Mouse (Mus musculus): ENCODE results near the gene Ctcf. TPM values are rescaled to one million over a fixed set of nuclear protein-coding genes. Genes with fewer than 3 reads are reported as not detected.
A peak's percentile ranks its signal among the peaks of the same experiment; 100 is the strongest.

Gene Ctcf
- polyA plus RNA-seq, 1 experiment from 2014 or later: 96.4 TPM

DNA sequence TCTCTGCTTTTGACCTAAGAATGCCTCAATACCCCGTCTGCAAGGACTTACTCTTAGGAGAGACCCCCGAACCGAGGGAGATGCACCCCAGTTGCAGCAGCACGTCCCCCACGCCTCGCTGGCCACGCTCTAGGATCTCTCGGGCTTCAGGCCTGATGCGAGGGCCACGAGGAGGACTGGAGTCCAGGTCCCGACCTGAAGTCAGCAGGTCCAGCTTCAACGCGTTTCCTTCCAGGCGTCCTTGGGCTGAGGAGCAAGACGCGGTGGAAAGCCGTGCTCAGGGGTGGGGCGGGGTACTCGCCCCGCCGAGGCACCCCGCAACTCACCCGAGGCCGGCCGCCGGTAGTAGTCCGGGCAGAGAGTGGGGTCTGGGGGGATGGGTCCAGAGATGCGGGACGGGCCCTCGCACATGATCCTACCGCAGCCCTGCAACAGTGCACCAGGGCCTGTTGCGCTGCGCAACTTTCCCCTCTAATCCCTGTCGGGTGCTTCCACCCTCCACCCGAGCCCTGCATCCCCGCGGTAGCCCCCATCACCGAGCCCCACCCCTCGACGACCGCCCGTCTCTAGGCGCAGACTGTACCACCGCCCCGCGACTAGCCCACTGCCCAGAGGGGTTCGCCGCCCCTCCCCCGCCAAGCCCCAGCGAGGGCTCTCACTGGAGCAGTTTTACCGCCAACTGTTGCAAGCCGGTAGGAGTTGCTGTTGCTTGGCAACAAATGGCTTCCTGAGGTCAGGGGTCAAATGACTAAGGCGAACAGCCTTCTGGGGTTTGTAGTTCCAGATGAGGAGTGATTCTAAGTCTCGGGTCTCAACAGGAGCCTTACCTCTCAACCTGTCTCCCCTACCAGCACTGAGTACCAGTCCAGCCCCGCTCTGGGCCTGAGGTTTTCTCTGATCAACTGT is 71.4 kb downstream of the Ctcf start, which contains the start of the genes 4933405L10Rik and Enkd1:
4933405L10Rik (plus strand) TSS at position 158 of the 906 bp plus-strand sequence.
Enkd1 (minus strand) TSS at position 713 of the 906 bp plus-strand sequence.
- no peaks in the 10 kb centered on the region for H3K9me3 ChIP-seq
- H3K27ac ChIP-seq: no peak within 1 kb of the TSS
- peaks cover 9% of the 10 kb centered on the region; the same call in 1 of the 2 replicates for H3K4me1 ChIP-seq (replicated peaks)
- peak within 1 kb of the TSS; percentile 98 for H3K4me2 ChIP-seq (replicated peaks)
- peak within 1 kb of the TSS; percentile 57 for H3K9ac ChIP-seq
- WGBS: under 1% methylated on average over 55 of the region's 55 CpGs
- H3K4me3 ChIP-seq (replicated peaks): peak within 1 kb of the TSS; percentile 78
- peaks cover 10% of the 10 kb centered on the region; the same call in 1 of the 2 replicates for H3K36me3 ChIP-seq
- no peaks in the 10 kb centered on the region for H3K27me3 ChIP-seq (replicated peaks)
- peak; percentile 84 for ATAC-seq

DNA sequence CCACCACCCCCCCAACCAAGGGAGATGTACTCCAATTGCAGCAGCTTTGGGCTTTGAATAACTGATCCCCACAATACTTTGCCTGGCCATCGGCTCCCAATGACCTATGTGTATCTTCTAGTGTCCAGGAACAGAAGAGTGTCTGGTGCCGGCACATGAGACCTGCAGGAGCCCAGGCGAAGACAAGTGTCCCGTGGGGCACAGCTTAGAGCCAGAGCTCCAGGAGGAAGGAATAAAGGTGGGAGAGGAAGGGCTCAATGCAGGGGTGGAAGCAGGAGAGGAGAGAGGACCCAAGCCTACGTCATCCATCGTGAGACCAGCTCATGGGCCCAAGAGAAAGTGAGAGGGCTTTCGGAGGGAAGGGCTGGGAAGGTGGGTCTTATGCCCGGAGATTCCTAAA is 72.3 kb downstream of the Ctcf start:
- Histone ChIP-seq H3K9me3 (no peaks in the 10 kb centered on the region), H3K4me1 (replicated peaks) (peaks cover 9% of the 10 kb centered on the region; the same call in 1 of the 2 replicates), H3K9ac (no peak overlapping the region), H3K4me3 (replicated peaks) (no peak overlapping the region), H3K36me3 (peaks cover 7% of the 10 kb centered on the region; the same call in 1 of the 2 replicates), H3K27me3 (replicated peaks) (no peaks in the 10 kb centered on the region), H3K27ac (no peak overlapping the region), H3K4me2 (replicated peaks) (no peak overlapping the region)
- 92% methylated on average over 8 of the region's 8 CpGs for WGBS
- no peak for ATAC-seq

DNA sequence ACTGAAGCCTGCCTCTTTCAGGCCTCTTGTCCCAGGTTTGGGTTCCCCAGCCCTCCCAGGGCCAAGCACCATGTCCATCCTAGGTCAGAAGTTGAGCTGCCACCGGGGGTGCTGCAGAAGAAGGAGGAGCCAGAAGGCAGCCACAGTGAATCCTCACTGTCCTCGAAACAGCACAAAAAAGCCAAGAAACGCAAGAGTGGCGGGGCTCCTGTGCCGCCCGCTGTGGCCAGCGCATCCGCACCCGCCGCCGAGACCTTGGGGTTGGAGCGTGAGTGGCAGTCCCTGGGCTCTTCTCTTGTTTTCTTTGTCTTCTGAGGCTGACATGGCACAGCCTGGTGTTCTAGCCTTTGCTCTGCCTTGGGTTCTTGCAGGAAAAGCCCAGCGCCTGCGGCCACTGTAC is 72.9 kb downstream of the Ctcf start:
- no peaks in the 10 kb centered on the region for H3K27me3 ChIP-seq (replicated peaks)
- WGBS: 73% methylated on average over 14 of the region's 14 CpGs
- H3K4me2 ChIP-seq (replicated peaks): no peak overlapping the region
- ATAC-seq: no peak
- H3K27ac ChIP-seq: no peak overlapping the region
- no peak overlapping the region for H3K9ac ChIP-seq
- no peak overlapping the region for H3K4me3 ChIP-seq (replicated peaks)
- H3K36me3 ChIP-seq: 0 out of 2 replicates have a peak, but pooled peaks cover 2% of the 10 kb centered on the region
- H3K9me3 ChIP-seq: no peaks in the 10 kb centered on the region
- H3K4me1 ChIP-seq (replicated peaks): peaks cover 9% of the 10 kb centered on the region; the same call in 1 of the 2 replicates

- H3K27me3 ChIP-seq (replicated peaks): no peaks in the 10 kb centered on the region
- H3K27ac ChIP-seq: no peak overlapping the region
- H3K4me2 ChIP-seq (replicated peaks): no peak overlapping the region
- H3K4me3 ChIP-seq (replicated peaks): no peak overlapping the region
- no peaks in the 10 kb centered on the region for H3K9me3 ChIP-seq
- H3K4me1 ChIP-seq (replicated peaks): peaks cover 6% of the 10 kb centered on the region; the same call in 1 of the 2 replicates
- ATAC-seq: no peak
- H3K36me3 ChIP-seq: no peaks in the 10 kb centered on the region
- no peak overlapping the region for H3K9ac ChIP-seq
- WGBS: 80% methylated on average over 3 of the region's 3 CpGs
Observed at GRCm38 (mm10) chr8:105712286-105712685, 75.9 kb downstream of the Ctcf start.

DNA sequence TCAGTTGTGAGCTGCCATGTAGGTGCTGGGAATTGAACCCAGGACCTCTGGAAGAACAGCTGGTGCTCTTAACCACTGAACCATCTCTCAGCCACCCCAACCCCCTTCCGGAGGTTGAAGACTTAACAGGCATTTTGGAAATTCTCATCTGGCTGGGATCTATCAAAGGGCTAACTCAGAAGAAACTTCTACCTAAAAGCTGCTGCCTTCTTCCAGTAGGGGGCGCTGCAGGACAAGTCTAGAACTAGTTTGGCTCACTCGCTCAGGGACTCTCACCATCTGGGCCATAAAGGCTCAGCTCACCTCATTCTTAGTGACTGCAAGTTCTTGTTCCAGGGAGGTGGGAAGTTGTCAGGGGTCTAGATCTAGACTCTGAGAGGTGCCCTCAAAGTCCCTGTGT is 77.8 kb downstream of the Ctcf start:
- peak; percentile 72 for ATAC-seq
- no peak overlapping the region for H3K27ac ChIP-seq
- H3K4me1 ChIP-seq (replicated peaks): no peaks in the 10 kb centered on the region

GRCm38 (mm10) chr8:105715042-105715441 is 78.7 kb downstream of the Ctcf start:
- H3K4me2 ChIP-seq (replicated peaks): no peak overlapping the region
- no peaks in the 10 kb centered on the region for H3K4me1 ChIP-seq (replicated peaks)
- H3K36me3 ChIP-seq: no peaks in the 10 kb centered on the region
- H3K27me3 ChIP-seq (replicated peaks): no peaks in the 10 kb centered on the region
- no peak overlapping the region for H3K9ac ChIP-seq
- H3K9me3 ChIP-seq: no peaks in the 10 kb centered on the region
- 72% methylated on average over 6 of the region's 6 CpGs for WGBS
- ATAC-seq: no peak
- H3K4me3 ChIP-seq (replicated peaks): no peak overlapping the region
- no peak overlapping the region for H3K27ac ChIP-seq

More for the DNA sequence above, 77.8 kb downstream of the Ctcf start:
- Histone ChIP-seq H3K4me2 (replicated peaks) (no peak overlapping the region), H3K27me3 (replicated peaks) (no peaks in the 10 kb centered on the region), H3K4me3 (replicated peaks) (no peak overlapping the region), H3K36me3 (no peaks in the 10 kb centered on the region), H3K9ac (no peak overlapping the region), H3K9me3 (no peaks in the 10 kb centered on the region)
- WGBS: 4% methylated on average over 3 of the region's 3 CpGs

GRCm38 (mm10) chr8:105716302-105716945 is 80.1 kb downstream of the Ctcf start:
- Histone ChIP-seq H3K27ac (no peak overlapping the region), H3K27me3 (replicated peaks) (no peaks in the 10 kb centered on the region), H3K9me3 (no peaks in the 10 kb centered on the region), H3K4me1 (replicated peaks) (no peaks in the 10 kb centered on the region), H3K4me2 (replicated peaks) (no peak overlapping the region), H3K36me3 (no peaks in the 10 kb centered on the region), H3K9ac (no peak overlapping the region), H3K4me3 (replicated peaks) (no peak overlapping the region)
- 92% methylated on average over 15 of the region's 15 CpGs for WGBS
- no peak for ATAC-seq

DNA sequence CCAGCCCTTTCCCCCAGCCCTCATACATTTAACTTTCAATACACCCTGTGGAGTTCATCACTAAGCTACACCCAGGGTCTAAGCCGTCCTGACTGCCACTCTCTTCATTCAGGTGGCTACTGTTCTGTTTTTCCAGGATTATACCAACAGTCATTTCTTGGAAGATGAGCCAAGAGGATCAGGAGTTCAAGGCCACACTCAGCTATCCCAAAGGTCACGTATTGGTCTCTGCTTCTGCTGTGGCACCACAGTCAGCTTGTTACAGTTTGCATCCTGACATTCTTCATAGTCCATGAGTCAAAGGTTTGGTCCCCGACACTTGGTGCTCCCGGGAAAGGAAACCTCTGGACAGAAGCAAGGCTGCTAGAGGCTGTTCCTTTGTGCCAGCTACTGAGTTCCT is 83.3 kb downstream of the Ctcf start:
- ATAC-seq: no peak
- no peaks in the 10 kb centered on the region for H3K9me3 ChIP-seq
- no peak overlapping the region for H3K4me3 ChIP-seq (replicated peaks)
- H3K4me2 ChIP-seq (replicated peaks): no peak overlapping the region
- no peaks in the 10 kb centered on the region for H3K4me1 ChIP-seq (replicated peaks)
- no peaks in the 10 kb centered on the region for H3K36me3 ChIP-seq
- no peak overlapping the region for H3K9ac ChIP-seq
- no peaks in the 10 kb centered on the region for H3K27me3 ChIP-seq (replicated peaks)
- no peak overlapping the region for H3K27ac ChIP-seq
- WGBS: 84% methylated on average over 4 of the region's 4 CpGs

- no peaks in the 10 kb centered on the region for H3K4me1 ChIP-seq (replicated peaks)
- no peak overlapping the region for H3K9ac ChIP-seq
- H3K4me3 ChIP-seq (replicated peaks): no peak overlapping the region
- H3K27me3 ChIP-seq (replicated peaks): no peaks in the 10 kb centered on the region
- 0 out of 2 replicates have a peak, but pooled peaks cover 3% of the 10 kb centered on the region for H3K36me3 ChIP-seq
- H3K27ac ChIP-seq: no peak overlapping the region
- no peak for ATAC-seq
- H3K4me2 ChIP-seq (replicated peaks): no peak overlapping the region
- no peaks in the 10 kb centered on the region for H3K9me3 ChIP-seq
- 88% methylated on average over 9 of the region's 9 CpGs for WGBS
Observed at GRCm38 (mm10) chr8:105722861-105723260, 86.5 kb downstream of the Ctcf start.

DNA sequence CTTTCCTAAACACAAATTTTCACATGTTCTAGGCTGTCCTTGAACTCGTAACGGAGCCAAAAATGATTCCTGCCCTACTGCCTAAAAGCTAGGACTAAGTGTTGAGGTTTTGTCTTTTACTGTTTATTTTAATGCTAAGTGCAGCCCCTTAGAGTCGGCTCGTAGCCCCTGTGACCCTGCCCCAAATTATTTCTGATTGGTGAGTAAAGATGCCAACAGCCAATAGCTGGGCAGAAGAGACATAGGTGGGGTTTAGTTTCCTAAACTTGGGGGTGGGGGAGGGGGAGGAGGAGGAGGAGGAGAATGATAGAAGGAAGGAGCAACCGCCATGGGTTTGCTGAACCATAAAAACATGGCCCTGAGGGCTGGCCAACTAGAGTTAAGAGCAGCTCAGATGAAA is 89.4 kb downstream of the Ctcf start:
- H3K9me3 ChIP-seq: no peaks in the 10 kb centered on the region
- no peak for ATAC-seq
- H3K4me1 ChIP-seq (replicated peaks): no peaks in the 10 kb centered on the region
- H3K4me3 ChIP-seq (replicated peaks): no peak overlapping the region
- H3K4me2 ChIP-seq (replicated peaks): no peak overlapping the region
- H3K36me3 ChIP-seq: 0 out of 2 replicates have a peak, but pooled peaks cover 3% of the 10 kb centered on the region
- no peak overlapping the region for H3K27ac ChIP-seq
- no peak overlapping the region for H3K9ac ChIP-seq
- 59% methylated on average over 5 of the region's 5 CpGs for WGBS
- no peaks in the 10 kb centered on the region for H3K27me3 ChIP-seq (replicated peaks)

DNA sequence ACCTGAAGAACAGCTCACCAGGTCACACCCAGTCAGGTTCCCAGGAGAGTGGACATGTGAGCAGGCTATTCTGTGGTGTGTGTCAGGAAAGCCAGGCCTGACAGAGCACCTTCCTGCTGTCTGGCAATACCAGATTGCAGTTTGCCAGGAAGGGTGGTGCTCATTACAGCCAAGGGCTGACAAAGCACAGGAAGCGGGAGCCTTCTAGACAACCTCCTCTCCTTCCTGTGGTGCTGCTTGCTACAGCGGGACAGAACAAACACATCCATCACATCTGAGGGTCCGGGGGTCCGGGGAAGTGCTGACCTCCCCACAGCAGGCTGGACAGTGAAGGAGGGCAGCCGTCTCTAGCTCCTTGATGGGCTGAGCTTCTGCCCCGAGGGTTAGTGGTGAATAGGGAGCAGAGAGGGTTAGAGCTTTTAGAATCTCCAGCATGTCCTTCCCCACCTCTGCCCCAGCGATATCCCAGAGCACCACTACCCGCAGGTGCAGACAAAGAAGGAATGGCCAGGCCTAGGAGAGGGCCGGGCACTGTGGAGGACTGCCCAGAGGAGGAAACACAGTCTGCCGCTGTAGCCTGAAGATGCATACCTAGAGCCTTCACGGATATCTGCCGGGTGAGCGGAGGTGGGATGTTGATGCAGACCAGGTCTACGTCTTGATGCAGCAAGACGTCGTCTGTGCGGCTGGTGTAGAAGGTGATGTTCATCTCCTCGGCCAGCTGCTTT is 91.2 kb downstream of the Ctcf start:
- Histone ChIP-seq H3K4me3 (replicated peaks) (no peak overlapping the region), H3K4me2 (replicated peaks) (no peak overlapping the region), H3K9ac (no peak overlapping the region), H3K27me3 (replicated peaks) (no peaks in the 10 kb centered on the region), H3K27ac (no peak overlapping the region), H3K9me3 (no peaks in the 10 kb centered on the region), H3K4me1 (replicated peaks) (no peaks in the 10 kb centered on the region), H3K36me3 (0 out of 2 replicates have a peak, but pooled peaks cover 3% of the 10 kb centered on the region)
- WGBS: 69% methylated on average over 18 of the region's 18 CpGs
- ATAC-seq: no peak

DNA sequence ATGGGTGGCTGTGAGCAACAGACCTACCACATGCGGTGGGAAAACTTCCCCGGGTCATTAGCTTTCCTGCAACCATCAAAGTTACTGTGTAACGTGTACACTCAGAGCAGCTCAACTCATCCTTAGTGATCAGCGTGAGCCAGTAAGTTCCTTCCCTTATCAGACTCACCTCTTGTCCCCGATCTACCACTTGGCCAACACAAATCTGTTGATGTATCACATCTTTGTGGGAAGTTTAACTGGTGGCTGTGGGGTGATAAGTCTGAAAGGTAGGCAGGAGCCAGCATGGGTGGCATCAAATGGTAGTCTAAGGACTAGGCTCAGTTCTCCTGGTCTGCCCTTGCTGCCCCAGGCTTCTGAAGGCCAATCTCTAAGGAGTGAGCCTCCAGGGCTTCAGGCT is 95.8 kb downstream of the Ctcf start:
- no peak overlapping the region for H3K27ac ChIP-seq
- WGBS: 92% methylated on average over 5 of the region's 5 CpGs
- no peak overlapping the region for H3K9ac ChIP-seq
- no peak overlapping the region for H3K4me3 ChIP-seq (replicated peaks)
- no peaks in the 10 kb centered on the region for H3K27me3 ChIP-seq (replicated peaks)
- H3K9me3 ChIP-seq: no peaks in the 10 kb centered on the region
- no peak for ATAC-seq
- no peak overlapping the region for H3K4me2 ChIP-seq (replicated peaks)
- no peaks in the 10 kb centered on the region for H3K4me1 ChIP-seq (replicated peaks)
- 0 out of 2 replicates have a peak, but pooled peaks cover 3% of the 10 kb centered on the region for H3K36me3 ChIP-seq
